Mouse (Mus musculus): Measurements from ENCODE around the gene Cd247. TPM values are rescaled to one million over a fixed set of nuclear protein-coding genes. Genes with fewer than 3 reads are reported as not detected.

The Cd247 gene
- polyA plus RNA-seq, 1 experiment from 2014 or later = 0.99 TPM

GRCm38 (mm10) chr1:165855759-165856545, 67.5 kb downstream of the Cd247 start:
- no peak overlapping the region for H3K4me3 ChIP-seq (replicated peaks)
- H3K27me3 ChIP-seq = 0 out of 2 replicates have a peak, but pooled peaks cover 2% of the 10 kb centered on the region
- H3K4me1 ChIP-seq = no peaks in the 10 kb centered on the region
- no peak for ATAC-seq (ENCODE audit: insufficient number of reproducible peaks, low FRiP score, low TSS enrichment, low read depth)
- 54% methylated on average over 9 of the region's 9 CpGs for WGBS
- no peak overlapping the region for H3K9ac ChIP-seq
- H3K4me2 ChIP-seq (replicated peaks) = no peak overlapping the region
- H3K9me3 ChIP-seq (replicated peaks) = no peaks in the 10 kb centered on the region
- no peaks in the 10 kb centered on the region for H3K36me3 ChIP-seq
- no peak overlapping the region for H3K27ac ChIP-seq (replicated peaks)

GRCm38 (mm10) chr1:165857279-165857678, 68.8 kb downstream of the Cd247 start:
- Histone ChIP-seq H3K9ac (no peak overlapping the region), H3K4me2 (replicated peaks) (no peak overlapping the region), H3K4me1 (no peaks in the 10 kb centered on the region; the same call in 1 of the 2 replicates), H3K27me3 (0 out of 2 replicates have a peak, but pooled peaks cover 2% of the 10 kb centered on the region), H3K9me3 (replicated peaks) (no peaks in the 10 kb centered on the region), H3K4me3 (replicated peaks) (no peak overlapping the region), H3K27ac (replicated peaks) (no peak overlapping the region), H3K36me3 (no peaks in the 10 kb centered on the region)
- 92% methylated on average over 11 of the region's 11 CpGs for WGBS
- ATAC-seq (ENCODE audit: insufficient number of reproducible peaks, low FRiP score, low TSS enrichment, low read depth) = no peak

GRCm38 (mm10) chr1:165858356-165858755, 69.9 kb downstream of the Cd247 start:
- H3K4me1 ChIP-seq = no peaks in the 10 kb centered on the region; the same call in 1 of the 2 replicates
- WGBS = 89% methylated on average over 5 of the region's 5 CpGs
- H3K27me3 ChIP-seq = 0 out of 2 replicates have a peak, but pooled peaks cover 2% of the 10 kb centered on the region
- no peak overlapping the region for H3K9ac ChIP-seq
- no peak overlapping the region for H3K27ac ChIP-seq (replicated peaks)
- H3K4me2 ChIP-seq (replicated peaks) = no peak overlapping the region
- no peak for ATAC-seq (ENCODE audit: insufficient number of reproducible peaks, low FRiP score, low TSS enrichment, low read depth)
- H3K9me3 ChIP-seq (replicated peaks) = no peaks in the 10 kb centered on the region
- no peaks in the 10 kb centered on the region for H3K36me3 ChIP-seq
- no peak overlapping the region for H3K4me3 ChIP-seq (replicated peaks)

- no peak overlapping the region for H3K9ac ChIP-seq
- H3K4me1 ChIP-seq = peaks cover 6% of the 10 kb centered on the region
- H3K4me2 ChIP-seq (replicated peaks) = no peak overlapping the region
- no peaks in the 10 kb centered on the region for H3K9me3 ChIP-seq (replicated peaks)
- no peaks in the 10 kb centered on the region for H3K27me3 ChIP-seq
- no peaks in the 10 kb centered on the region for H3K36me3 ChIP-seq
- WGBS = 65% methylated on average over 9 of the region's 9 CpGs
- ATAC-seq (ENCODE audit: insufficient number of reproducible peaks, low FRiP score, low TSS enrichment, low read depth) = no peak
- H3K27ac ChIP-seq (replicated peaks) = no peak overlapping the region
- H3K4me3 ChIP-seq (replicated peaks) = no peak overlapping the region
These were observed 72.1 kb downstream of the Cd247 start for GRCm38 (mm10) chr1:165860373-165861234.

GRCm38 (mm10) chr1:165861235-165861609, 72.7 kb downstream of the Cd247 start:
- Histone ChIP-seq H3K4me1 (peaks cover 6% of the 10 kb centered on the region), H3K9me3 (replicated peaks) (no peaks in the 10 kb centered on the region), H3K4me2 (replicated peaks) (no peak overlapping the region), H3K27me3 (no peaks in the 10 kb centered on the region), H3K4me3 (replicated peaks) (no peak overlapping the region), H3K27ac (replicated peaks) (no peak overlapping the region), H3K36me3 (no peaks in the 10 kb centered on the region), H3K9ac (no peak overlapping the region)
- ATAC-seq (ENCODE audit: insufficient number of reproducible peaks, low FRiP score, low TSS enrichment, low read depth) = peak; percentile 59
- 79% methylated on average over 3 of the region's 3 CpGs for WGBS

GRCm38 (mm10) chr1:165862059-165862458, 73.6 kb downstream of the Cd247 start:
- no peak overlapping the region for H3K27ac ChIP-seq (replicated peaks)
- H3K4me3 ChIP-seq (replicated peaks) = no peak overlapping the region
- no peak for ATAC-seq (ENCODE audit: insufficient number of reproducible peaks, low FRiP score, low TSS enrichment, low read depth)
- H3K9ac ChIP-seq = no peak overlapping the region
- H3K36me3 ChIP-seq = no peaks in the 10 kb centered on the region
- peaks cover 6% of the 10 kb centered on the region for H3K4me1 ChIP-seq
- no peak overlapping the region for H3K4me2 ChIP-seq (replicated peaks)
- 77% methylated on average over 7 of the region's 7 CpGs for WGBS
- H3K9me3 ChIP-seq (replicated peaks) = no peaks in the 10 kb centered on the region
- no peaks in the 10 kb centered on the region for H3K27me3 ChIP-seq

GRCm38 (mm10) chr1:165864864-165865795, 76.6 kb downstream of the Cd247 start:
- WGBS = 40% methylated on average over 14 of the region's 14 CpGs
- no peak for ATAC-seq (ENCODE audit: insufficient number of reproducible peaks, low FRiP score, low TSS enrichment, low read depth)
- Histone ChIP-seq H3K9me3 (replicated peaks) (no peaks in the 10 kb centered on the region), H3K4me1 (peaks cover 6% of the 10 kb centered on the region), H3K4me3 (replicated peaks) (no peak overlapping the region), H3K4me2 (replicated peaks) (no peak overlapping the region), H3K27me3 (no peaks in the 10 kb centered on the region), H3K36me3 (no peaks in the 10 kb centered on the region), H3K27ac (replicated peaks) (no peak overlapping the region), H3K9ac (no peak overlapping the region)

- no peaks in the 10 kb centered on the region for H3K27me3 ChIP-seq
- H3K9ac ChIP-seq = no peak overlapping the region
- H3K4me1 ChIP-seq = peaks cover 6% of the 10 kb centered on the region
- no peaks in the 10 kb centered on the region for H3K9me3 ChIP-seq (replicated peaks)
- no peak for ATAC-seq (ENCODE audit: insufficient number of reproducible peaks, low FRiP score, low TSS enrichment, low read depth)
- WGBS = 68% methylated on average over 5 of the region's 5 CpGs
- no peak overlapping the region for H3K4me3 ChIP-seq (replicated peaks)
- H3K36me3 ChIP-seq = no peaks in the 10 kb centered on the region
- no peak overlapping the region for H3K27ac ChIP-seq (replicated peaks)
- no peak overlapping the region for H3K4me2 ChIP-seq (replicated peaks)
These were observed 78.3 kb downstream of the Cd247 start for GRCm38 (mm10) chr1:165866630-165867280.

- Histone ChIP-seq H3K27ac (replicated peaks) (no peak overlapping the region), H3K9ac (no peak overlapping the region), H3K9me3 (replicated peaks) (no peaks in the 10 kb centered on the region), H3K36me3 (no peaks in the 10 kb centered on the region), H3K27me3 (no peaks in the 10 kb centered on the region), H3K4me2 (replicated peaks) (no peak overlapping the region), H3K4me3 (replicated peaks) (no peak overlapping the region), H3K4me1 (peaks cover 6% of the 10 kb centered on the region)
- WGBS = 89% methylated on average over 8 of the region's 8 CpGs
- ATAC-seq (ENCODE audit: insufficient number of reproducible peaks, low FRiP score, low TSS enrichment, low read depth) = no peak
These were observed 80.2 kb downstream of the Cd247 start for GRCm38 (mm10) chr1:165868659-165869058.

- Histone ChIP-seq H3K4me1 (no peaks in the 10 kb centered on the region), H3K9ac (no peak overlapping the region), H3K27me3 (no peaks in the 10 kb centered on the region), H3K9me3 (replicated peaks) (no peaks in the 10 kb centered on the region), H3K4me3 (replicated peaks) (no peak overlapping the region), H3K4me2 (replicated peaks) (no peak overlapping the region), H3K27ac (replicated peaks) (no peak overlapping the region), H3K36me3 (peaks cover 14% of the 10 kb centered on the region)
- ATAC-seq (ENCODE audit: insufficient number of reproducible peaks, low FRiP score, low TSS enrichment, low read depth) = no peak
- 49% methylated on average over 8 of the region's 8 CpGs for WGBS
These were observed 86.2 kb downstream of the Cd247 start for GRCm38 (mm10) chr1:165874645-165875044.
